Comparison of ENCODE assay signal across 8 mouse cellular contexts in the genomic region with DNA sequence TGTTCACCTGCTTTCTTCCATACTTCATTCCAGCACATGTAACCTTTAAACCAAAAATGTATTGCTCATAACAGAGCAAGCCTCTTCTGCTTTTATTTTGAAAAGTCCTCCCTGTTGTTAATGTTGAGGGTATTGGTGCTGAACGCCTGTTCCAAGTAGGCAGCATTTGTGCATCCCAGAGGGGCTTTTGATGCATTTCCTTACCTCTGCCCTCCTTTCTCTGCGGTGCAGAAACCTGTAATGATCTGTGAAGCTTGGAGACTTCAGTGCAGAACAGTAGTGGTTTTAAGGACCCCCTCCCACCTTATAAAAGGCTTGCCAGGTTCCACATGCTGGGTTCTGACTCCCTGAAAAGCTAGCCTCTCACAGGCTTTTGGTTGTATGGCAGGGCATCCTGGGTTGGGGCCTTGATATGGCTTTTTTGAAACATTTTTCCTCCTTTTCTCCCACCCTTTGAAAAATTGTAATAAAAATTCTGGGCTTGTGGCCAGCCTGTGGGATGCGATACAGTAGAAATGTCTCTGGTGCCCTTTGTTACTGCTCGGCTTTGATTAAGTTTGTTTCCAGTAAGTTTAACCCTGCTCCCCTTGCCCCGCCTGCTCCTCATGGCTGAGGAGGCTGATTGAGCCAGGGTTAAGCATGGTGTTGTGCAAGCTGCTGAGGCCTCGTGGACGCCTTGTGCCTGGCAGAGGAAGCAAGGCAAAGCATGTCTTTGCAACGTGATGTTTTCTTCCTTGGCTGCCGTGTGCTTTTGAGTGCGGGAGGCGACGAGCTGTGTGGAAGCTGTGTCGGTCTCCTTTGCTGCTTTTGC.
DNase-seq lines count a peak whose midpoint lies in the region; ATAC-seq and TF ChIP-seq lines count a peak whose summit lies in the region.

No protein-coding gene starts in this region.

- H3K36me3 ChIP-seq in forebrain, embryonic 11.5 days (ENCODE audit: control insufficient read depth, insufficient read depth, low read length), result no peaks in the 10 kb centered on the region
- no peaks in the 10 kb centered on the region for H3K36me3 ChIP-seq in heart, embryonic 14.5 days (ENCODE audit: control insufficient read depth, insufficient read depth, low read length)
- H3K36me3 ChIP-seq in kidney, postnatal 0 days (ENCODE audit: insufficient read depth, low read length), result no peaks in the 10 kb centered on the region
- no peaks in the 10 kb centered on the region for H3K36me3 ChIP-seq in limb, embryonic 15.5 days
- no peaks in the 10 kb centered on the region for H3K36me3 ChIP-seq in midbrain, embryonic 15.5 days (replicated peaks)

- no peak overlapping the region for H3K9ac ChIP-seq in forebrain, embryonic 11.5 days (ENCODE audit: low read length)
- peak overlapping the region; percentile 45 for H3K9ac ChIP-seq in heart, embryonic 14.5 days (ENCODE audit: low read length)
- H3K9ac ChIP-seq in kidney, postnatal 0 days (ENCODE audit: low read depth, low read length), result peak overlapping the region; percentile 6; the same call in 1 of the 2 replicates
- no peak overlapping the region for H3K9ac ChIP-seq in limb, embryonic 15.5 days
- no peak overlapping the region for H3K9ac ChIP-seq in midbrain, embryonic 15.5 days

- peak overlapping the region; percentile 32; the same call in 1 of the 2 replicates for H3K27ac ChIP-seq in forebrain, embryonic 11.5 days (ENCODE audit: low read depth, low read length)
- peak overlapping the region; percentile 41 to 65 for H3K27ac ChIP-seq in heart, embryonic 14.5 days (replicated peaks in 1 of 2; ENCODE audit: control insufficient read depth in 1 of 2, insufficient read depth in 1 of 2, low read depth in 2 of 2, low read length in 2 of 2)
- H3K27ac ChIP-seq in kidney, postnatal 0 days, result peak overlapping the region; percentile 90
- peak overlapping the region; percentile 86 for H3K27ac ChIP-seq in limb, embryonic 15.5 days
- H3K27ac ChIP-seq in midbrain, embryonic 15.5 days, result peak overlapping the region; percentile 76

- WGBS in forebrain, embryonic 11.5 days, result 62% methylated on average over 13 of the region's 13 CpGs
- 18% methylated on average over 13 of the region's 13 CpGs for WGBS in heart, embryonic 14.5 days
- WGBS in kidney, postnatal 0 days, result 3% methylated on average over 13 of the region's 13 CpGs
- 11% methylated on average over 13 of the region's 13 CpGs for WGBS in limb, embryonic 15.5 days
- WGBS in midbrain, embryonic 15.5 days, result 23% methylated on average over 13 of the region's 13 CpGs

- ATAC-seq in forebrain, embryonic 11.5 days (replicated peaks; ENCODE audit: low FRiP score), result no peak
- ATAC-seq in heart, embryonic 14.5 days (ENCODE audit: insufficient number of reproducible peaks, insufficient read depth, low FRiP score, low read depth), result peak; percentile 47; the same call in 1 of the 2 replicates
- ATAC-seq in kidney, postnatal 0 days (replicated peaks; ENCODE audit: low FRiP score, low read depth), result peak; percentile 85
- peak; percentile 84 for ATAC-seq in limb, embryonic 15.5 days (ENCODE audit: insufficient number of reproducible peaks, low FRiP score, low TSS enrichment, low read depth)
- ATAC-seq in midbrain, embryonic 15.5 days (replicated peaks), result peak; percentile 72

- no peak for TF ChIP-seq CTCF in kidney, postnatal 0 days (IDR thresholded peaks at IDR 0.05; ENCODE audit: low read depth)

- H3K4me1 ChIP-seq in forebrain, embryonic 11.5 days (replicated peaks; ENCODE audit: control insufficient read depth, insufficient read depth, low read length), result peaks cover 9% of the 10 kb centered on the region
- H3K4me1 ChIP-seq in heart, embryonic 14.5 days (ENCODE audit: control insufficient read depth in 2 of 2, insufficient read depth in 2 of 2, low read length in 2 of 2), result peaks cover 17 to 49% of the 10 kb centered on the region in 2 experiments
- H3K4me1 ChIP-seq in kidney, postnatal 0 days (replicated peaks; ENCODE audit: insufficient read depth, low read length), result peaks cover 57% of the 10 kb centered on the region
- H3K4me1 ChIP-seq in limb, embryonic 15.5 days, result peaks cover 40% of the 10 kb centered on the region
- peaks cover 57% of the 10 kb centered on the region for H3K4me1 ChIP-seq in midbrain, embryonic 15.5 days

- no peak overlapping the region for H3K4me2 ChIP-seq in forebrain, embryonic 11.5 days (ENCODE audit: low read depth, low read length, severe bottlenecking)
- H3K4me2 ChIP-seq in heart, embryonic 14.5 days (ENCODE audit: low read length), result peak overlapping the region; percentile 36
- peak overlapping the region; percentile 21 for H3K4me2 ChIP-seq in kidney, postnatal 0 days (ENCODE audit: low read length)
- H3K4me2 ChIP-seq in limb, embryonic 15.5 days, result peak overlapping the region; percentile 24
- H3K4me2 ChIP-seq in midbrain, embryonic 15.5 days, result peak overlapping the region; percentile 9; the same call in 1 of the 2 replicates

- no peaks in the 10 kb centered on the region for H3K9me3 ChIP-seq in forebrain, embryonic 11.5 days (ENCODE audit: control insufficient read depth, low read length)
- no peaks in the 10 kb centered on the region for H3K9me3 ChIP-seq in heart, embryonic 14.5 days (ENCODE audit: control insufficient read depth, low read length)
- no peaks in the 10 kb centered on the region for H3K9me3 ChIP-seq in kidney, postnatal 0 days (replicated peaks; ENCODE audit: low read length)
- no peaks in the 10 kb centered on the region for H3K9me3 ChIP-seq in limb, embryonic 15.5 days
- H3K9me3 ChIP-seq in midbrain, embryonic 15.5 days, result no peaks in the 10 kb centered on the region

- no peak overlapping the region for H3K4me3 ChIP-seq in forebrain, embryonic 11.5 days (ENCODE audit: low read depth, low read length)
- no peak overlapping the region for H3K4me3 ChIP-seq in heart, embryonic 14.5 days (ENCODE audit: control insufficient read depth in 1 of 2, insufficient read depth in 1 of 2, low read depth in 1 of 2, low read length in 2 of 2)
- H3K4me3 ChIP-seq in kidney, postnatal 0 days (replicated peaks; ENCODE audit: low read depth, low read length), result no peak overlapping the region
- H3K4me3 ChIP-seq in limb, embryonic 15.5 days, result 0 out of 2 replicates have a peak overlapping the region, but pooled peaks have one; percentile 1
- no peak overlapping the region for H3K4me3 ChIP-seq in midbrain, embryonic 15.5 days

- H3K27me3 ChIP-seq in forebrain, embryonic 11.5 days (ENCODE audit: control insufficient read depth, insufficient read depth, low read length), result no peaks in the 10 kb centered on the region
- no peaks in the 10 kb centered on the region for H3K27me3 ChIP-seq in heart, embryonic 14.5 days (ENCODE audit: control insufficient read depth, insufficient read depth, low read length)
- no peaks in the 10 kb centered on the region for H3K27me3 ChIP-seq in kidney, postnatal 0 days (ENCODE audit: insufficient read depth, low read length)
- H3K27me3 ChIP-seq in limb, embryonic 15.5 days, result no peaks in the 10 kb centered on the region
- H3K27me3 ChIP-seq in midbrain, embryonic 15.5 days (replicated peaks), result no peaks in the 10 kb centered on the region

- DNase-seq in 3T3-L1 (ENCODE audit: low read depth, low spot score), result peak; percentile 83
- peak; percentile 73 for DNase-seq in adrenal gland, postnatal 25 days
- no peak for DNase-seq in forebrain, embryonic 11.5 days (ENCODE audit: low spot score)
- DNase-seq in kidney, postnatal 0 days (ENCODE audit: low spot score), result peak; percentile 90
- peak; percentile 83 for DNase-seq in telencephalon, adult 2 months (ENCODE audit: low read depth, low spot score)

Comparison
In these comparisons a context has a peak if more than half of its experiments do, and no peak if none do; other contexts are left out.
1. H3K27ac ChIP-seq: peak in every context shown above with its lines; median percentile 90 in kidney, postnatal 0 days; 86 in limb, embryonic 15.5 days; 76 in midbrain, embryonic 15.5 days; 53 in heart, embryonic 14.5 days; 32 in forebrain, embryonic 11.5 days.
2. H3K9ac ChIP-seq: peak in heart, embryonic 14.5 days (single experiment) and kidney, postnatal 0 days (single experiment); none in forebrain, embryonic 11.5 days (single experiment), limb, embryonic 15.5 days (single experiment) and midbrain, embryonic 15.5 days (single experiment).